Mouse (Mus musculus): ENCODE results near the gene Zbtb4.

The Zbtb4 gene

DNA sequence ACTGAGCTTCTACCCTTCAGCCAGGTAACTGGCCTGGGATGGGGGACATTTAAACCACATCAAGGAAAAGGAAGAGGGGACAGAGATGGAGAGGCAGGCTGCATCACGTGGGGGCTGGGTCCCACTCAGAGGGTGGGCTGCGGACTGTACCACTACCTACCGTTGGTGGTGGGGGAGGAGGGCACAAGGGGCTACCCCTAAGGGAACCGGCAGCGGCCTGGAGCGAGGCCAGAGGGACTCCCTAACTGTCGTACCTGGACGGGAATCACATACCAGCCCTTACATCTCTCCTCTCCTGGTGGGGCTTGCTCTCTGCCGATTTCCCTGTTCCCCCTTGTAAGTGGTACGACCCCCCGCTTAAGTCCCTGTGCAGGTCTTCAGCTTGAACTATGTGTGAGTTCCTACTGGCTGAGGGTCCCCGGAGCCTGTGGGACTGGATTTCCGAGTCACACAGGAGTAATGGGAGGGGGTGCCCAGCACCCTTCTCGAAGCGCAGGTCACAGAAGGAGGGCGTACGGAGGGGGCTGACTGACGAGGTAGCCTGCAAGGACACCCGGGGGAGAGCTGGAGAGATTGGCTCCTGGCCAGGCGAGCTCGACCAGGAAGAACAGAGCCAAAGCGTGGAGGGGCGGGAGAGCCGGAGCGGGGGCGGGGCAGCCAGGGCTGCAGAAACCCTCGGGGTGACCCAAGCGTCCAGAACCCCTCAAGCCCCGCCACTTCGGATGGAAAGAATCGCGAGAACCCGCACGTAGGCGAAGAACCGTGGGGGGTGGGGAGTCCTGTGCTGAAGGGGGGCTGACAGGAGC lies 34.9 kb downstream of the Zbtb4 start:
- no peak for DNase-seq (ENCODE audit: low spot score in 2 of 2)

DNA sequence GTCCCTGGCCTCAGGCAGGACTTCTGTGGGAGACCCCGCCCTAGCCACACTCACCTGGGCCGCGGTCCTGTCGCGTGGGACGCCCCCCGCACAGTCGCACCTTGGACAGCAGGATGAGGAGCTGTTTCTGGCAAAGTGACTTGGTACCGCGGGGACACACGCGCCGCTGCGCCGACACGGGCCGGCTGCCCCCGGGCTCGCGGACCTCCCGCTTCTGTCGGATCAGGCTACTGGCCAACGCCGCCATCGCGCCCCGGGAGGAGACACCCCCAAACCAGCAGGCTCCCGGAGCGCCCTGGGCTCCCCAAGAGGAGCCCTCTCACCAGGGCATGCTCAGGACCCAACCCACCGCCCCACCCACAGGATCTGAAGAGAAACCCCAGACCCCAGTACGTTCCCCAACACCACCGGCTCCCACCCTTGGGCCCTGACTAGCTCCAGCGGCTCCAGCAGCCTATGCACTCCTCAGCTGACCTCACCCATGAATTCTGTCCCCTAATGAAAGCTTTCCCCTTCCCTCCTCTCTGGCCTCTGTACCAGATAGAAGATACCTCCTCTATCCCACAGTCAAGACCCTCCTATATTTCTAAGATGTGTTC lies 35.8 kb downstream of the Zbtb4 start, which contains the start of gene Fgf11:
Gene Fgf11 (minus strand): TSS at position 479 of the 599 bp plus-strand sequence.
- DNase-seq (ENCODE audit: low spot score in 2 of 2): no peak

DNA sequence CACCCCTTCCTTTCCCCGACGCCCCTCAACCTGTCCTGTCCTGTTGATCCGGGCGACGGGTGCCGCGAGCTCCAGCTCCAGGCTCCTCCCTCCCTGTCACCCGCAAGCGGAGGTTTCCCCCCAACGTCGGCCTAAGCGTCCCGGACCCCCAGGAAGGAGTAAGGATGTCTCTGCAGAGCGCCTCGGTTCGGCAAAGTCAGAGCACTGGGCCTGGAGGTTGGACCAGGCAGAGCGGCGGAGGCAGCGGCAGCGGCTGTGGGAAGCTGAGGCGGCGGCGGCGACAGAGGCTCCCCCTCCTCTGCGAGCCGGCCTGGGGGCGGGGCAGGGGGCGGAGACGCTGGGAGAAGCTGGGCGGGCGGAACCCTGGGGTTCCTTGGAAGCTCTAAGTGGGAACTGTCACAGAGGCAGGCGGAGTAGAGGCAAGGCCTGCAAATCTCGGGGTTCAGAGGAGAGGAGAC lies 37.0 kb downstream of the Zbtb4 start:
- DNase-seq (ENCODE audit: low spot score in 2 of 2): peak; percentile 62 to 64

DNA sequence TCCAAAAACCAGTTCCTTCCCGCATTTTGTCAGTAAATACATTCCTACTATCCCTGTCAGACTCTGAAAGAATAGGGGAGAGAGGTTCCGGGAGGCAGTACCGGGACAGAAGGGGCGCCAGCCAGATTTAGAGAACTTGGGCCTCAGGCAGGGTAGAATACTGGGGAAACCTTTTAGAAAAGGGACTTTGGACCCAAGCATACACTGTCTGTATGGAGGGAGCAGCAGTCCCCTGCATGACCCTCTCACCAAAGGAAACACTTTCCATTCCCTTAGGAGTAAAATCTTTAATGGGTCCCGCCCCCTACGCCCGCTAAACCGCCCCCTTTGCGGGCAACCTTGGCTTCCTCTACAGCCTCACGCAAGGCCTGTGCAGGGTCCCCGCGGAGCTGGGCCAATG lies 37.6 kb downstream of the Zbtb4 start:
- DNase-seq (ENCODE audit: low spot score in 2 of 2): no peak

DNA sequence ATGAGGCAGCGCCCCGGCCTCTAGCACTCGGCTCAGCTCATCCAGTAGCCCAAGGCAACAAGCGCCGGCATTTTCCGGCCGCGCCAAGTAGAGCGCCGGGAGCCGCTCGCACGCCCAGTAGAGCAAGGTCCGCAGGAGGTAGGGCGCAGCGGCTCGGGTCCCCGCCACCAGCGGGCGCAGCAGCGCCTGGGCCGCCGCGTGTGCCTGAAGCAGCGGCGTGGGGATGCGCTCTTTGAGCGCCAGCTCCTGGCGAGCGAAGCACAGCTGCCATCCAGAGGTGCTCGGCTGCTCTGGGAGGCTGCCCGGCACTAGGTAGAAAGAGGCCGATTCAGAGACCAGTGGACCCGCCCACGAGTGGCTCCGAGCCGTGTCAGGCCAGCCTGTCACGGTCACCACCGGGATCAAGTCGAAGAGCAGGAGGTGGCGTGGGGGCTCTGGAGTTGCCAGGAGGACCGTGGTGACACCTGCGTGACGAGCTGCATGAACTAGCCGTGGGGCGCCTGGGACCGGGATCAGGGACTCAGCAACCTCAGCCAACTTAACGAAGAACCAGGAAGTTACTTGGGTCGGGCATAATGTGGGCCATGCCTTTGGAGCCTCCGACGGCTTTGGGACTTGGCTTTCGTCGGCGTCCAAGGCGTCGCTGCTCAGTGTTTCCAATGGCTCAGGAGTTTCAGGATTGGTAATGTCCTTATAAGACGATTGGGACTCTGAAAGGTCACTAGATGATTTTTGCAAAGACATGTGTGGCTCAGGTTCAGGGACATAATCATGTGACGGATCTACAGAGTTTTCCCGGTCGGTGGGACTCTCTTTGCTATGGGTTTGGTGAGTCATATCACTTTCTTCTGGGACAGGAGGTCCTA lies 38.3 kb downstream of the Zbtb4 start:
- DNase-seq (ENCODE audit: low spot score in 2 of 2): peak; percentile 27 to 44

DNA sequence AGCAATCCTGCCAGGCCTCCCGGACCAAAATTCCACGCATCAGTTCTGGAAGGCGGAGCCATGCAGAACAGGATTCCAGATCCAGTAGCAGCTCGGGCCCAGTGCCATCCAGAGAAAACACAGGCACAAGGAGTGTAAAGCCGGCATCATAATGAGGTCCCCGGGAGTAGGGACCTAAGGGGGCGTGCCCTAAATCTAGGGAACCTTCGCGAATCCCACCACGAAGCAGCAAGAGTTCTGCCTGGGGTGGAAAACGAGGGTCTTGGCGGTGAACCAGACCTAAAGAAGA lies 38.9 kb downstream of the Zbtb4 start:
- DNase-seq (ENCODE audit: low spot score in 2 of 2): no peak

DNA sequence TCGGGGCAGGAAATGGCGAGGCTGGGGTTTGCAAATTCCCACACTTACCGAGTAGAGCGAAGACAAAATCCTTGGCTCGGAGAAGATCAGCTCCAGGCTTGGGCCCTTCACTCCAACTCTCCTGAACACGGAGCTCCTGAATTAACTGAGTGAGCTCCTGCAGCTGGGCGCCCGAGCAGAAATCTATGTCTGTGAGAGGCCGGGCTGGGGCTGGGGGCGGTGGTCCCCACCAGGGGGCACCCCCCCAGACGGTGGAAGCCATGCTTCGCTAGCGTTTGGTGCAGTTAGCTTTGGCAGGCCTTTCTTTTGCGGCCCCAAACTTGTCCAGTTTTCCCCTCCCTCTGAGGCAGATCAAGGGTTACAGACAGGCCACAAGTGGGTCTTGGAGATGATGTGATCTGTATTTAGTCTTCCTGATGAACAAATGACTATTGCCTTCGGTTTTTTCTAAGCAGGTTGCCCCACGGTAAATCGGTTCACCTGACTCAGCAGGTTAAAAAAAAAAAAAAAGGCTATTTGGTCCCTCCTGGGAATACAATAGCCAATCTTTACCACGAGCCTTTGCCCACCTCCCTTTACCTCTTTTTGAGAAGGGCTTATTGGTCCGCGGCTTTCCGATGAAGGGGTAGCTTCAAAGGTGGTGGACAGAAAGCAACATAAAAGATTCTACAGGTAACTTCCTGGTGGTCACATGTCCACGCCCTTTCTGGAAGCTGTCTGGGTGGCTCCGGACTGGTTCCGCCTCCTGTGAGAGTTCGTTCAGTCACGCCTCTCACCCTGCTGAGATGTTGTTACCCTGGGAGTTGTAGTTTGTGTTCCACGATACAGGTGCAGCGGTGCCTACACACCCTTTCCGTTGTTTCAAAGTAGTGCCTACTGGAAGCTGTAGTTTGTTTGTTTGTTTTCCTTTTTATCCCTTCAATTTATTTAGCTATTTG lies 39.5 kb downstream of the Zbtb4 start, which contains the start of gene Tmem102:
Gene Tmem102 (minus strand): TSS at position 653 of the 938 bp plus-strand sequence.
- no peak for DNase-seq (ENCODE audit: low spot score in 2 of 2)

DNA sequence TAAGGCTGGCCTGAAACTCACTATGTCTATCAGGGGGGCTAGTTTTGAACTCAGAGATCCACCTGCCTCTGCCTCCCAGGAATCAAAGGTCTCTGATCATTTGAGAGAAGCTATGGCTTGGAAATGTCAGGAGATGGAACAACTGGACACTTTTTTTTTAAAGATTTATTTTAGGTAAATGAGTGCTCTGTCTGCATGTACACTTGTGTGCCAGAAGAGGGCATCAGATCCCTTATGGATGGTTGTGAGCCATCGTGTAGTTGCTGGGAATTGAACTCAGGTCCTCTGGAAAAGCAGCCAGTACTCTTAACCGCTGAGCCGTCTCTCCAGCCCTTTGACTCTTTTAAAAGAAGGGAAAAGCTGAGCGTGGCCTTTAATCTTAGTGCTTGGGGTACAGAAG lies 40.7 kb downstream of the Zbtb4 start:
- DNase-seq (ENCODE audit: low spot score in 2 of 2): no peak

DNA sequence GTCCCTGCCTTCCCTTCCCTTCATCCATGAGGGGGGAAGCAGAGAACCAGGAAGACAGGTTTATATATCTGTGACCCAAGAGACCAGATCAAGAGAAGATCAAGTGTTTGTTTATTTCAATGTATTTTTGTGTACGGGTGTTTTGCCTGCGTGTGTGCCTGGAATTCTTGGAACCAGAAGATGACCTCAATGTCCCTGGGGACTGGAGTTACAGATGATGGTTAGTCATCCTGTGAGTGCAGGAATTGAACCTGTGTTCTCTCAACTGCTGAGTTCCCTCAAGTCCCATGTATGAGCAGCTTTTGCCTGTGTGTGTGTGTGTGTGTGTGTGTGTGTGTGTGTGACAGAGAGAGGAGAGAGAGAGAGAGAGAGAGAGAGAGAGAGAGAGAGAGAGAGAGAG lies 41.9 kb downstream of the Zbtb4 start:
- DNase-seq (ENCODE audit: low spot score in 2 of 2): no peak

DNA sequence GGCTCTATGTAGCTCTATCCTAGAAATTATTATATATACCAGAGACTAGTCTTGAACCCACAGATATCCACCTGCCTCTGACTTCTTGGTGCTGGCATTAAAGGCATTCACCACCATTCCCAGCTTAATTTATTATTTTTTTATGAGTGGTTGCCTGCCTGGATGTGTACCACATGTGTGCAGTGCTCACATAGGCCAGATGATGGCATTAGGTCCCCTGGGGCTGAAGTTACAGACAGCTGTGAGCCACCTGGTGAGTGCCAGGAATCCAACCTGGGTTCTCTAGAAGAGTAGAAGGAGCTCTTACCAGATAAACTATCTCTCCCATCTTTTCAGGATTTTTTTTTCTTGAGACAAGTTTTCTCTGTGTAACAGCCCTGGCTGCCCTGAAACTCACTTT lies 44.6 kb downstream of the Zbtb4 start:
- DNase-seq (ENCODE audit: low spot score in 2 of 2): no peak

DNA sequence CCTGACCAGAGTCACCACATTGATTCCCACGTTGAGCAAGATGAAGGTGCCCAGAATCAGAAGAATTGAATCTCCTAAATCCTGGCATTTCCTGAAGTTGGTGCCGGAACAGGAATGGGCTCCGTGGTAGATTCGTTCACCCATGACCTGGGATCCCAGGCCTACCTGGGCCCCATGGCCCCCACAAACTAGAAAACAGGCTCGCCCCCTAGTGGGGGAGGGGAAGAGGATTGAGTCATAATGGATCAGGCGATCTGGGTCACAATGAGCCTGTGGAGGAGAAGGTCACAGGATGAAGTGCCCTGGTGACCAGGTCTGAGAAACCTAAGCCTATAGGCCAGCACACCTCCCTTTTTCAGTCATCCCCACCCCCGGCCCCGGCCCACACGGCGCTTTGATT lies 49.4 kb downstream of the Zbtb4 start, which contains the start of gene Gm39566:
Gene Gm39566 (minus strand): TSS at position 144 of the 400 bp plus-strand sequence.
- no peak for DNase-seq (ENCODE audit: low spot score in 2 of 2)

DNA sequence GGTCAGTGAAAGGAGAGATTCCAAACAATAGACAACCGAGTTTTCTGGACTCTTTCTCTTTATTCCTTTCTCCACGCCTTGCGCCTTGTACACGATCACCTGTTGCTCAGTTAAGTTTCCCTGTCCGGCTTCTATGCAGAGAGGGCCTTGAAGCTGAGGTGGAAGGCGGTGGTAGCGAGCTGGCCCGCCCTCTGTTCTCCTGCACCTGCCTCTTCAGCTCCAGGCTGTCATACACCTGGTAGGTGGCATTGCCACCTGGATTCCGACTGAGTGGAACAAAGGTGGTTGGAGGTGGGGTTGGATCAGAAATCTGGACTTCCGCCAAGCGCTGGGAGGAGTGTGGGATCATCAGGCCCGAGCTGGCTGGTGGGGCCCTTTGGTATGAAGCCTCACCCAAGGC lies 50.8 kb downstream of the Zbtb4 start:
- no peak for DNase-seq (ENCODE audit: low spot score in 2 of 2)

DNA sequence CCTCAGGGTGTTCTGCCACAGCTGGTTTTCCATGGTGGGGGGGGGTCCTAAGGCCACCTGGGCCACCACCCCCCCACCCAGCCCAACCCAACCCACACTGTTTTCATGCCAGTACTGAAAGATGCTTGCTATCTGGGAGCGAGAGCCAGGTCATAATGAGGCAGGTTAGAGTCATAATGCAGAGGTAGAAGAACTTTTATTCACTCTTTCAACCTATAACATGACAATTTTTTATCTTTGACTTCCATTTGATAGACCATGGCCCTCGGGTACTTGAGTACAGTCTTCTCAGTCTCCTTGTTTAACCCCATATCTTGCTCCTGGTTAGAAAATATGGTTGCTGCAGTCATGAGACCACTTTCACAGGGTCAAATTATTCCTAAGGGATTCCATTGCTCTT lies 52.7 kb downstream of the Zbtb4 start, which contains the start of gene Spem2:
Gene Spem2 (minus strand): TSS at position 101 of the 400 bp plus-strand sequence.
- DNase-seq (ENCODE audit: low spot score in 2 of 2): no peak

DNA sequence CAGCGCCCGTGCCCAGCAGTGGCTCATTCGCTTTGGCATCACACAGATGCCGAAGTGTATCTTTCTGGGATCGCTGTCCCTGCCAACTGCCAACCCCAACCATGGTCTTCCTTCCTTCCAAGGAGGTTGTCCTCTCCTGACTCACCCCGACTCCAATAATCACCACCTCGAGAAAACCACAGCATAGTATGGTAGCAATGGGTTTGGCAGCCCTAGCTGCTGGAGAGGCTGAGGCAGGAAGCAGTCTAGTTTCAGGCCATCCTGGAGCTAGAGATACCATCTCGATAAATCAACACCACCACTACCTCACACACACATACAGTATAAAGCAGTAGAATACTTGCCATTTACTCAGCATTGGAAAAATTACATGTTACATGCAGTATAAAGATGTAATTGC lies 53.2 kb downstream of the Zbtb4 start:
- no peak for DNase-seq (ENCODE audit: low spot score in 2 of 2)

DNA sequence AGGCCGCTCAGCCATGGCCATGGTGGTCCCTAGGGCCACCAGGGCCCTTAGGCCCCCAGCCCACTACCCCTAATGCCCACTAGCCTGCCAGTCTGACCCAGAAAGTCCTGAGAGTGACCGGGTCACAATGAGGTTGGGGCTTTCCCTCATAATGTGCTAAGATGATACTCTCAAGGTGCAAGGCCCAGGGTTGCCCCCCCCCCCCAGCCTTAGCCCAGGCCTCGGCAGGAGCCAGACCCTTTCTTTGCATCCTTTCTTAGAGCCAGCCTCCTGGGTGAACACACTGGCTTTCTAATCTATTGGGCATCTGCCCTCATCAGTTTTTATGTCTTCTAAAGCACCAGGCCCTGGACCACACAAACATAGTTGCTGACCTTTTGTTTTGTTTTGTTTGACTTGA lies 56.4 kb downstream of the Zbtb4 start, which contains the start of gene Spem1:
Gene Spem1 (minus strand): TSS at position 101 of the 400 bp plus-strand sequence.
- no peak for DNase-seq (ENCODE audit: low spot score in 2 of 2)

DNA sequence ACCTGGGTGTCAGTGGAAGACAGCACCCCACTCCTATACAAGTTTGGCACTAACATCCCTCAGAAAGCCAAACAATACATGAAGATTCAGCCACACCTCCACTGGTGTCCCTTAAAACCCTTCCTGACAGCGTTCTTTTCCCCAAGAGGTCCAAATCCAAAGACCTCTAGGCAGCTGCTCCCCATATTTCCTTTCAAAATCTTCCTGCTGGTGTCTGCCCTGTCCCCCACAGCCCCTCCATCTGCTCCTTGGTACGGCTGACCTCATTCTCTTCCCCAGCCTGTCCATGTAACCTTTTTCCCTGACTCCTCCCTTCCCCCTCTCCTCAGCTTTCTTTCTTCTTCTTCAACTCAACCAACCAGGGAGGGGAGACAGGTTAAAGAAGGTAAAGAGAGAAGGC lies 57.7 kb downstream of the Zbtb4 start:
- DNase-seq (ENCODE audit: low spot score in 2 of 2): no peak

DNA sequence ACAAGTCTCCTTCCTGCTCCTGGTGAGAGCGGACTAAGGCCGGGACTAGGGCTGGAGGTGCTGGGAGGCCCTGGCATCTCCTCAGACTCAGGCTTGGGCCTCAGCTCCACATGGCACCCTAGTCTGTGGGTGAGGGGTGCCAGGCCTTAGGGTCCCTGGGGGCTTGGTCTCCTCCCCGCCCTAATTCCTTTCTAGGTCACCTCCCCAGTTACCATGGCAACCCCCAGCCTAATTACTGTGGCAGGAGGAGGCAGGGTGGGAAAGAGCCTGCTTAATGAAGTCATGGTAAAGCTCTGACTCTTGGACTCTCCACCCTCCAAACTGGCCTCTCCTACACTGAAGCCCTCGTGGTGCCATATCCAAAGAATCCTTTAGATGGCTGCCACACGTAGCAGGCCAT lies 63.1 kb downstream of the Zbtb4 start:
- DNase-seq (ENCODE audit: low spot score in 2 of 2): no peak

DNA sequence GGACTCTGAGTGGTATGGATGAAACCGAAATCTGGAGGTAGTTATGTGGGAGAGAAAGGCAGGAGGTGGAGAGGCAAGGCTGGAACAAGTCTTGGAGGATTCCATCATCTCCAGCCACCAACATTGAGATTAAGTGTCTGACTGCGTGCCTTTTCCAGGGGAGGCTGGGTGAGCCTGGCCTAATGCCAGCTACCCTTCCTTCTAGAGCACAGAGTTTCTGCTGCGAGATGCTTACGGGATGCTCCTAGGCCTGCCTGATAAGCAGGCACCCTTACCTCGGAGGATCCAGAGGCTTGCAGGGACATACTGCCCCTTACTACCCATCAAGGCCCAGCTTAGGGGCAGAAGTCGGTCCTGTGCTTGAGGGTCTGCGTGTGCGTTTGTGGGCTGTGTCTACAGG lies 67.8 kb downstream of the Zbtb4 start:
- DNase-seq (ENCODE audit: low spot score in 2 of 2): no peak

Measured in right cerebral cortex, postnatal 36 days (tissue).